Mouse (Mus musculus): ENCODE measurements around the gene Btbd9.

DNA sequence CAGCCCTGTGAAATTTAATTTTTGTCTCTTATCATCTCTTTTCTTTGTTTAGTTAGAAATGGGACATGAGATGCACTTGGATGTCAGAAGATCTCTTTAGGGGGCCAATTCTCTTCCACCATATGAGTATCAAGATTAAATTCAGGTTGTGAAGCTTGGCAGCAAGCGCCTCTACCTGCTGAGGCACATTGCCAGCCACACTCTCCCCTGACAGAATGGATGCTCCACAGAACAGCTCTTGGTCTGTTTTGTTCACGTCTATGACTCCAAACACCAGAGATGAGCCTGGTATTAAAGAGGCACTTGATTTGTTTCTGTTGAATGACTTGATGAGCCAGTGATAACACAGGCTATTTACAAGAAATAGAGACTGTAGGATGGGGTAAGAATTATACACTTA, 13.5 kb downstream of the Btbd9 start:
- TF ChIP-seq POLR2A (IDR thresholded peaks at IDR 0.05; ENCODE audit: borderline replicate concordance, insufficient read depth, low read length), result no peak
- no peak for TF ChIP-seq CTCF (IDR thresholded peaks at IDR 0.05; ENCODE audit: borderline replicate concordance, insufficient read depth, low read depth, low read length)
